Comparison of ENCODE assay signal across 18 mouse cellular contexts in the genomic region with DNA sequence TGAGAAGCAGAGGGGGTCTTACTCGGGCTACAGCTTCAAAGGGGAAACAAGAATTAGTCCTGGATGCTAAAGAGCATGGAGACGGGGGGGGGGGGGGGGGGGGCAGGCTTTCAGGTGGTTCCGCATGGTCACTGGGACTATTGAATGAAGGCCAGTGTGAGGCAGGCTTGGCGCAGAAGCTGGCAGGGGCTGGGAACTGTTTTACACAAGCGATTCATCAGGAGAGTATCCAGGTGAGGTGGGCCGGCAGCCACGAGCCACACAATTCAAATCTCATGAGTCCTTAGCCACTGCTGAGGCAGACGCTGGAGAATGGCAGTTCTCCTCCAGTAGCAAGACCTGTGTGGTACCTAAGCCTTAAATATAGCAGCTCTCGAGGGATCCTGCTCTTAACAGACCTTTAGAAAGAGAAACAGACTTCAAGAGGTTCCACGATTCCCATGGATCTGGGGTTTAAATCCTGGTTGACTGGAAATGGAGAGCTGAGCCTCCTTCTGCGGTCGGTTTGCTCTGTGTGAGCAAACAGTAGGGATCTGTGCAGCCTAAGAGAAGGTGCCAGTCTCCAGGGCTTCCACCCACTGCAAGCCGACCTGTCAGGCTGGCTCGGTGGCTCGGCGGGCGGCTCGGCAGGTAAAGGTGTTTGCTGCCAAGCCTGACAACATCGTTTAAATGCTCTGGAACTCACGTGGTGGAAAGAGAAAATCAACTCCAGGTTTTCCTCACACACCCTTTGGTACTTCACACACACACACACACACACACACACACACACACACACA. TPM values are rescaled to one million over a fixed set of nuclear protein-coding genes. Genes with fewer than 3 reads are reported as not detected.
DNase-seq lines count a peak whose midpoint lies in the region; ATAC-seq and TF ChIP-seq lines count a peak whose summit lies in the region.
"Had no signal": no experiment of that assay in that cellular context is flagged by ENCODE, and none has a peak within 500 bp of the region (broad histone marks: within the 10 kb centered on the region; RNA-seq: fewer than 3 reads in every experiment).

No protein-coding gene starts in this region.

- no peak for TF ChIP-seq CTCF in lung, adult 2 months (IDR thresholded peaks at IDR 0.05; ENCODE audit: insufficient read depth, low read length)
- no peak for TF ChIP-seq CTCF in thymus, adult 2 months (IDR thresholded peaks at IDR 0.05; ENCODE audit: borderline replicate concordance, control insufficient read depth, extremely low read depth, insufficient read depth, low read length, poor library complexity)

- DNase-seq in adrenal gland, postnatal 10 days: peak; percentile 51
- no peak for DNase-seq in adrenal gland, adult 8-10 months
- DNase-seq in embryonic facial prominence, embryonic 14.5 days (ENCODE audit: low spot score): peak; percentile 45
- DNase-seq in embryonic facial prominence, embryonic 10.5 days (ENCODE audit: low spot score): no peak
- no peak for DNase-seq in lung, adult 2 months
- DNase-seq in yolk sac, embryonic 10.5 days (ENCODE audit: low spot score): no peak
- no peak for DNase-seq in thymus, adult 2 months
- DNase-seq: heart, adult 2 months; kidney, adult 9 months; liver; liver, postnatal 0 days; thymus, postnatal 14 days had no signal

- H3K9me3 ChIP-seq in embryonic facial prominence, embryonic 14.5 days (ENCODE audit: control insufficient read depth, low read length): no peaks in the 10 kb centered on the region
- no peaks in the 10 kb centered on the region for H3K9me3 ChIP-seq in embryonic facial prominence, embryonic 10.5 days
- H3K9me3 ChIP-seq in lung, embryonic 16.5 days (ENCODE audit: control insufficient read depth, low read length): no peaks in the 10 kb centered on the region
- H3K9me3 ChIP-seq: embryonic facial prominence, embryonic 13.5 days; forebrain, embryonic 10.5 days; heart, embryonic 15.5 days; hindbrain, embryonic 10.5 days; neural tube, embryonic 12.5 days had no signal

- peak; percentile 76 for ATAC-seq in embryonic facial prominence, embryonic 14.5 days (ENCODE audit: low read depth)
- ATAC-seq in lung, embryonic 16.5 days (ENCODE audit: low read depth): peak; percentile 74
- ATAC-seq: liver, postnatal 0 days had no signal

- no peak overlapping the region for H3K27ac ChIP-seq in embryonic facial prominence, embryonic 14.5 days (replicated peaks; ENCODE audit: low read depth, low read length)
- no peak overlapping the region for H3K27ac ChIP-seq in embryonic facial prominence, embryonic 10.5 days (replicated peaks)
- peak overlapping the region; percentile 51 for H3K27ac ChIP-seq in lung, embryonic 16.5 days (ENCODE audit: low read length)
- H3K27ac ChIP-seq in thymus, adult 2 months (ENCODE audit: control insufficient read depth, insufficient read depth, low read length): no peak overlapping the region
- H3K27ac ChIP-seq: embryonic facial prominence, embryonic 13.5 days; forebrain, embryonic 10.5 days; heart, adult 2 months; heart, embryonic 15.5 days; hindbrain, embryonic 10.5 days; neural tube, embryonic 12.5 days had no signal

- no peak overlapping the region for H3K4me3 ChIP-seq in embryonic facial prominence, embryonic 14.5 days (ENCODE audit: low read depth, low read length)
- no peak overlapping the region for H3K4me3 ChIP-seq in embryonic facial prominence, embryonic 10.5 days
- peak overlapping the region; percentile 12; the same call in 1 of the 2 replicates for H3K4me3 ChIP-seq in lung, embryonic 16.5 days (ENCODE audit: low read length)
- no peak overlapping the region for H3K4me3 ChIP-seq in lung, adult 2 months (replicated peaks; ENCODE audit: extremely low read depth, low read depth, low read length)
- no peak overlapping the region for H3K4me3 ChIP-seq in thymus, adult 2 months (ENCODE audit: control insufficient read depth, insufficient read depth, low read length)
- H3K4me3 ChIP-seq: embryonic facial prominence, embryonic 13.5 days; forebrain, embryonic 10.5 days; heart, adult 2 months; heart, embryonic 15.5 days; hindbrain, embryonic 10.5 days; neural tube, embryonic 12.5 days had no signal

- H3K36me3 ChIP-seq in embryonic facial prominence, embryonic 14.5 days (ENCODE audit: control insufficient read depth, insufficient read depth, low read length): no peaks in the 10 kb centered on the region
- H3K36me3 ChIP-seq in embryonic facial prominence, embryonic 10.5 days (replicated peaks): no peaks in the 10 kb centered on the region
- no peaks in the 10 kb centered on the region for H3K36me3 ChIP-seq in lung, embryonic 16.5 days (ENCODE audit: control insufficient read depth, insufficient read depth, low read length)
- H3K36me3 ChIP-seq in thymus, adult 2 months (ENCODE audit: control insufficient read depth, insufficient read depth, low read length): no peaks in the 10 kb centered on the region
- H3K36me3 ChIP-seq: embryonic facial prominence, embryonic 13.5 days; forebrain, embryonic 10.5 days; heart, embryonic 15.5 days; hindbrain, embryonic 10.5 days; neural tube, embryonic 12.5 days had no signal

- TF ChIP-seq POLR2A in lung, adult 2 months (IDR thresholded peaks at IDR 0.05; ENCODE audit: borderline replicate concordance, extremely low read depth, low read depth, low read length): no peak
- TF ChIP-seq POLR2A in thymus, adult 2 months (IDR thresholded peaks at IDR 0.05; ENCODE audit: control insufficient read depth, extremely low read depth, insufficient read depth, low read length, poor library complexity): no peak

- H3K4me2 ChIP-seq in embryonic facial prominence, embryonic 14.5 days (ENCODE audit: low read depth, low read length): no peak overlapping the region; the same call in 1 of the 2 replicates
- H3K4me2 ChIP-seq in lung, embryonic 16.5 days (ENCODE audit: low read depth, low read length): peak overlapping the region; percentile 27; the same call in 1 of the 2 replicates
- H3K4me2 ChIP-seq: embryonic facial prominence, embryonic 13.5 days; heart, embryonic 15.5 days; neural tube, embryonic 12.5 days had no signal

- 0 out of 2 replicates have a peak overlapping the region, but pooled peaks have one; percentile 25 for H3K9ac ChIP-seq in embryonic facial prominence, embryonic 14.5 days (ENCODE audit: low read depth, low read length)
- 0 out of 2 replicates have a peak overlapping the region, but pooled peaks have one; percentile 17 for H3K9ac ChIP-seq in lung, embryonic 16.5 days (ENCODE audit: low read length)
- H3K9ac ChIP-seq: embryonic facial prominence, embryonic 13.5 days; heart, embryonic 15.5 days; liver, postnatal 0 days; neural tube, embryonic 12.5 days had no signal

- 42% methylated on average over 18 of the region's 20 CpGs for WGBS in embryonic facial prominence, embryonic 14.5 days
- 61% methylated on average over 20 of the region's 20 CpGs for WGBS in embryonic facial prominence, embryonic 10.5 days
- WGBS in lung, embryonic 16.5 days: 43% methylated on average over 19 of the region's 20 CpGs
- 46% methylated on average over 20 of the region's 20 CpGs for WGBS in lung, adult 2 months
- 87% methylated on average over 20 of the region's 20 CpGs for WGBS in thymus, adult 2 months

- no peaks in the 10 kb centered on the region for H3K4me1 ChIP-seq in embryonic facial prominence, embryonic 14.5 days (ENCODE audit: control insufficient read depth, insufficient read depth, low read length)
- no peaks in the 10 kb centered on the region; the same call in 1 of the 2 replicates for H3K4me1 ChIP-seq in embryonic facial prominence, embryonic 10.5 days
- H3K4me1 ChIP-seq in lung, embryonic 16.5 days (replicated peaks; ENCODE audit: control insufficient read depth, insufficient read depth, low read length): no peaks in the 10 kb centered on the region
- no peaks in the 10 kb centered on the region for H3K4me1 ChIP-seq in lung, adult 2 months (ENCODE audit: control insufficient read depth, insufficient read depth, low read length)
- H3K4me1 ChIP-seq in thymus, adult 2 months (replicated peaks; ENCODE audit: control insufficient read depth, insufficient read depth, low read length): no peaks in the 10 kb centered on the region
- H3K4me1 ChIP-seq: embryonic facial prominence, embryonic 13.5 days; forebrain, embryonic 10.5 days; heart, embryonic 15.5 days; hindbrain, embryonic 10.5 days; neural tube, embryonic 12.5 days had no signal

- H3K27me3 ChIP-seq in embryonic facial prominence, embryonic 14.5 days (replicated peaks; ENCODE audit: control insufficient read depth, insufficient read depth, low read length): no peaks in the 10 kb centered on the region
- H3K27me3 ChIP-seq in embryonic facial prominence, embryonic 10.5 days (replicated peaks; ENCODE audit: low read depth, poor library complexity, severe bottlenecking): 0 out of 2 replicates have a peak, but pooled peaks cover 5% of the 10 kb centered on the region
- H3K27me3 ChIP-seq in lung, embryonic 16.5 days (ENCODE audit: control insufficient read depth, insufficient read depth, low read depth, low read length): no peaks in the 10 kb centered on the region
- no peaks in the 10 kb centered on the region for H3K27me3 ChIP-seq in thymus, adult 2 months (ENCODE audit: control insufficient read depth, insufficient read depth, low read length)
- H3K27me3 ChIP-seq: embryonic facial prominence, embryonic 13.5 days; heart, embryonic 15.5 days; neural tube, embryonic 12.5 days had no signal

RNA-seq across cellular contexts. Expression of gene Zfp710, which starts 19.6 kb away (rescaled TPM):
- total RNA-seq in adrenal gland, postnatal 10 days (2021): 10 to 100 TPM; 18.7 to 26.9 TPM
- total RNA-seq in adrenal gland, adult 8-10 months (2022): 10 to 100 TPM; 14.3 to 34.1 (median 25.3) TPM
- 14.2 and 14.3 TPM in 2 replicates for polyA plus RNA-seq in embryonic facial prominence, embryonic 14.5 days (2014; fragmentation: Nextera tagmentation; extraction: Ambion mirVana)
- polyA plus RNA-seq in embryonic facial prominence, embryonic 10.5 days (2016; fragmentation: Nextera tagmentation; extraction: Ambion mirVana): 21.5 and 25.2 TPM in 2 replicates
- polyA plus RNA-seq in lung, embryonic 16.5 days (2015; fragmentation: Nextera tagmentation; extraction: Ambion mirVana): 17.7 and 18.6 TPM in 2 replicates
- polyA plus RNA-seq in lung, adult 2 months (2012; rRNA removed): 60.0 and 65.8 TPM in 2 replicates
- polyA plus RNA-seq in thymus, adult 2 months (2012; rRNA removed): 62.1 and 63.1 TPM in 2 replicates

Comparison
In these comparisons a context has a peak if more than half of its experiments do, and no peak if none do; other contexts are left out.
1. DNase-seq: peak in adrenal gland, postnatal 10 days (single experiment) and embryonic facial prominence, embryonic 14.5 days (single experiment); none in adrenal gland, adult 8-10 months (single experiment), embryonic facial prominence, embryonic 10.5 days (single experiment), lung, adult 2 months (single experiment), yolk sac, embryonic 10.5 days (single experiment) and thymus, adult 2 months (single experiment).